Mouse (Mus musculus) myocyte (in vitro differentiated cells): ENCODE data around the gene Hsd17b6. TPM values are rescaled to one million over a fixed set of nuclear protein-coding genes. Genes with fewer than 3 reads are reported as not detected.
"Not testable (repeated sequence)": the region's sequence is repeated elsewhere in the genome, so short reads cannot be mapped to it uniquely, and the experiment has no call there.

ENCODE experiments used
- H3K27me3 ChIP-seq: one replicate; pipeline ENCODE4 v1.6.1; 2011; ENCODE audit not compliant: control insufficient read depth, insufficient read depth, insufficient read length
- H3K36me3 ChIP-seq: one replicate; pipeline ENCODE4 v1.6.1; 2011; ENCODE audit not compliant: control insufficient read depth, insufficient read depth
- H3K4me2 ChIP-seq: one replicate; pipeline ENCODE4 v1.6.1; 2011; ENCODE audit warnings: low read depth, control low read depth
- H3K4me3 ChIP-seq: one replicate; pipeline ENCODE4 v1.5.1; 2011; ENCODE audit warnings: mild to moderate bottlenecking, control low read depth, moderate library complexity
- H3K79me2 ChIP-seq: one replicate; pipeline ENCODE4 v1.6.1; 2011; ENCODE audit not compliant: control insufficient read depth, insufficient read depth
- H3ac ChIP-seq: one replicate; pipeline ENCODE4 v1.6.1; 2011; ENCODE audit not compliant: control insufficient read depth, insufficient read length
- CEBPB ChIP-seq: IDR thresholded peaks from 2 replicates; pipeline ENCODE4 v1.6.1; 2011; ENCODE audit warnings: mild to moderate bottlenecking, moderate library complexity; ENCODE audit not compliant: poor library complexity, insufficient read depth, severe bottlenecking
- E2F4 ChIP-seq: IDR thresholded peaks from one replicate; pipeline ENCODE4 v1.6.1; 2011; ENCODE audit warnings: mild to moderate bottlenecking, control low read depth, moderate library complexity; ENCODE audit not compliant: insufficient read depth
- MAX ChIP-seq: IDR thresholded peaks from one replicate; pipeline ENCODE4 v1.6.1; 2011; ENCODE audit warnings: low read depth, mild to moderate bottlenecking, control low read depth
- MYOD1 ChIP-seq, 3 experiments: IDR thresholded peaks; one replicate each; pipeline ENCODE4 v1.6.1; 2011; ENCODE audit warnings: control low read depth in 2 of 3, low read depth in 2 of 3, mild to moderate bottlenecking in 2 of 3, moderate library complexity in 1 of 3; ENCODE audit not compliant: insufficient read length in 2 of 3, control insufficient read depth in 1 of 3
- MYOG ChIP-seq, 3 experiments: IDR thresholded peaks; one replicate each; pipeline ENCODE4 v1.6.1; 2011; ENCODE audit warnings: control low read depth in 2 of 3, low read depth in 2 of 3, mild to moderate bottlenecking in 2 of 3; ENCODE audit not compliant: insufficient read length in 2 of 3, control insufficient read depth in 1 of 3, insufficient read depth in 1 of 3
- POLR2A ChIP-seq: IDR thresholded peaks from one replicate; pipeline ENCODE4 v1.6.1; 2011; ENCODE audit warnings: low read depth, mild to moderate bottlenecking, control low read depth, moderate library complexity; ENCODE audit not compliant: insufficient read length
- POLR2AphosphoS2 ChIP-seq: IDR thresholded peaks from one replicate; pipeline ENCODE4 v1.6.1; 2011; ENCODE audit warnings: low read depth, control low read depth; ENCODE audit not compliant: insufficient read length
- REST ChIP-seq: IDR thresholded peaks from one replicate; pipeline ENCODE4 v1.6.1; 2011; ENCODE audit warnings: mild to moderate bottlenecking, control low read depth, moderate library complexity; ENCODE audit not compliant: insufficient read depth, insufficient read length
- SRF ChIP-seq: IDR thresholded peaks from one replicate; pipeline ENCODE4 v1.6.1; 2011; ENCODE audit warnings: low read depth; ENCODE audit not compliant: control insufficient read depth, insufficient read length
- TCF12 ChIP-seq: IDR thresholded peaks from one replicate; pipeline ENCODE4 v1.6.1; 2011; ENCODE audit warnings: mild to moderate bottlenecking, control low read depth; ENCODE audit not compliant: poor library complexity, insufficient read depth, severe bottlenecking
- TCF3 ChIP-seq: IDR thresholded peaks from one replicate; pipeline ENCODE4 v1.6.1; 2011; ENCODE audit warnings: low read depth, control low read depth; ENCODE audit not compliant: insufficient read length
- USF1 ChIP-seq: IDR thresholded peaks from one replicate; pipeline ENCODE4 v1.6.1; 2011; ENCODE audit warnings: low read depth, mild to moderate bottlenecking, control low read depth, moderate library complexity
- polyA plus RNA-seq: library from polyadenylated mRNA; unstranded; fragments of >200 nt; fragmentation: generic; extraction: Trizol; gene quantifications from one replicate; pipeline ENCODE4 v1.2.1, GENCODE M21; 2012; ENCODE audit warnings: missing spikeins

The Hsd17b6 gene
- not detected for polyA plus RNA-seq

- Histone ChIP-seq H3ac (no peak within 1 kb of the TSS), H3K79me2 (no peaks in the 10 kb centered on the region), H3K36me3 (no peaks in the 10 kb centered on the region), H3K4me2 (no peak within 1 kb of the TSS), H3K4me3 (no peak within 1 kb of the TSS), H3K27me3 (no peaks in the 10 kb centered on the region)
- no peak for TF ChIP-seq E2F4
- no peak for TF ChIP-seq POLR2AphosphoS2
- TF ChIP-seq CEBPB: no peak
- TF ChIP-seq MAX: no peak
- no peak for TF ChIP-seq POLR2A
- TF ChIP-seq TCF3: no peak
- TF ChIP-seq MYOD1 (IDR thresholded peaks at IDR 0.05; ENCODE audit: control insufficient read depth in 1 of 3, insufficient read length in 2 of 3, low read depth in 2 of 3): no peak
Observed at GRCm38 (mm10) chr10:128007446-128007845, at the start of gene Hsd17b6. Gene Hsd17b6 (minus strand): TSS chr10:128007611.

DNA sequence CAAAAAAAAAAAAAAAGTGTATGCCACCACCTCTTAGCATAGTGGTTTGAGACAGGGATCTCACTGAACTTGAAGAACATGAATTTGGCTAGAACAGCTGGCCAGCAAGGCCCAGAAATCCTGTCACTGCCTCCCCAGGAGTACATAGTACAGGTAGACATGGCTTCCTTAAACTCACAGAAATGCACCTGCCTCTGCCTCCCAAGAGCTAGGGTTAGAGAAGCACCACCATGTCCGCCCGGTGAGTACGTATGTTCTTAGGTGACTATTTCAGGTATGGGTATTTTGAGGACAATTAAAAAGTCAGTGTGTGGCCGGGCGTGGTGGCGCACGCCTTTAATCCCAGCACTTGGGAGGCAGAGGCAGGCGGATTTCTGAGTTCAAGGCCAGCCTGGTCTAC is 45.6 kb upstream of the Hsd17b6 start:
- Histone ChIP-seq H3K36me3 (peaks cover 27% of the 10 kb centered on the region), H3K79me2 (no peaks in the 10 kb centered on the region), H3K4me2 (no peak overlapping the region), H3K27me3 (no peaks in the 10 kb centered on the region), H3K4me3 (no peak overlapping the region), H3ac (no peak overlapping the region)
- TF ChIP-seq POLR2A (no peak), POLR2AphosphoS2 (peak; percentile 64), REST (no peak), CEBPB (no peak), MYOG (IDR thresholded peaks at IDR 0.05; ENCODE audit: control insufficient read depth in 1 of 3, insufficient read depth in 1 of 3, insufficient read length in 2 of 3, low read depth in 2 of 3) (no peak), MAX (no peak), E2F4 (no peak)

GRCm38 (mm10) chr10:128052136-128052535 is 44.7 kb upstream of the Hsd17b6 start:
- H3K36me3 ChIP-seq: peaks cover 33% of the 10 kb centered on the region
- H3K4me2 ChIP-seq, H3K79me2 ChIP-seq, H3ac ChIP-seq, H3K4me3 ChIP-seq, H3K27me3 ChIP-seq: not testable (repeated sequence)

DNA sequence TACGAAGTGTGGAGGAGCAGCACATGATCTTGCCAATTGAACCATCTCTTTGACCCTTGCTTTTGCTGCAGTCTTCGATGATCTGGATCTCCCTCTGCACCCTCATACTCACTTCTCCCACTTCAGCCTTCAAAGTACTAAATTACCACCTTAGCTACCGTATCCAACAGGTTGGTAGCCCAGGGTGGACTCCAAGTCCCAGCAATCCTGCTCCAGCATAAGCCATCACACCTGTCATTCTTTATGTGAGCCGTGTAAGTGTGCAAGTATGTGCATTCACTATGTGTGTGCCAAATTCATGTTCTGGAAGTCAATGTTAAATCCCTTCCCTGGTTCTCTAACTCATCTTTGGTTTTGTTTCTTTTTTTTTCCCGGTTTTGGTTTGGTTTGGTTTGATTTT is 44.2 kb upstream of the Hsd17b6 start:
- Histone ChIP-seq H3K4me2 (no peak overlapping the region), H3K27me3 (no peaks in the 10 kb centered on the region), H3K36me3 (peaks cover 37% of the 10 kb centered on the region), H3K4me3 (no peak overlapping the region), H3ac (no peak overlapping the region), H3K79me2 (no peaks in the 10 kb centered on the region)
- TF ChIP-seq POLR2A (no peak), USF1 (no peak), POLR2AphosphoS2 (peak; percentile 52), MYOG (IDR thresholded peaks at IDR 0.05; ENCODE audit: control insufficient read depth in 1 of 3, insufficient read depth in 1 of 3, insufficient read length in 2 of 3, low read depth in 2 of 3) (no peak)

GRCm38 (mm10) chr10:128050355-128050754 is 42.9 kb upstream of the Hsd17b6 start:
- Histone ChIP-seq H3K27me3 (no peaks in the 10 kb centered on the region), H3K4me2 (no peak overlapping the region), H3K79me2 (peaks cover 11% of the 10 kb centered on the region), H3K4me3 (no peak overlapping the region), H3K36me3 (peaks cover 49% of the 10 kb centered on the region), H3ac (no peak overlapping the region)
- TF ChIP-seq MAX: no peak
- no peak for TF ChIP-seq SRF
- no peak for TF ChIP-seq TCF12
- TF ChIP-seq MYOD1 (IDR thresholded peaks at IDR 0.05; ENCODE audit: control insufficient read depth in 1 of 3, insufficient read length in 2 of 3, low read depth in 2 of 3): no peak
- TF ChIP-seq POLR2AphosphoS2: peak; percentile 6
- no peak for TF ChIP-seq E2F4
- no peak for TF ChIP-seq MYOG (IDR thresholded peaks at IDR 0.05; ENCODE audit: control insufficient read depth in 1 of 3, insufficient read depth in 1 of 3, insufficient read length in 2 of 3, low read depth in 2 of 3)
- no peak for TF ChIP-seq REST

DNA sequence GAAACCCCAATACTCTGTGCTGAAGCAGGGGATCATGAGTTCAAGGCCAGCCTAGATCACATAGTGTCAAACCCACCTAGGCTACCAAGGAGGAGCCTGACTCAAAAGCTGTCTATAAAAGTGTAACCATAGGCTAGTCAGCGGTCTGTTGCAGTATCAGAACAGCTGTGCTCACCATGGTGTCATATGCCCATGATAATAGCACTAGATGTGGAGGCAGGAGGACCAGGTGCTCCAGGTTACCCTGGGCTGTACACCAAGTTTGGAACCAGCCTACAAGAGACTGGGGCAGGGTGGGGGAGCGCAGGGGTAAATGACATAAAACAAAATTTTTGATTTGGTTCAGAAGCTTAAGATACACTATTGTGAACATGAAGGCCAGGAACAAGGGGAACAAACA is 42.3 kb upstream of the Hsd17b6 start:
- Histone ChIP-seq H3K27me3 (no peaks in the 10 kb centered on the region), H3K4me2 (no peak overlapping the region), H3K36me3 (peaks cover 55% of the 10 kb centered on the region), H3K79me2 (peaks cover 17% of the 10 kb centered on the region), H3K4me3 (no peak overlapping the region), H3ac (no peak overlapping the region)
- TF ChIP-seq MYOG (IDR thresholded peaks at IDR 0.05; ENCODE audit: control insufficient read depth in 1 of 3, insufficient read depth in 1 of 3, insufficient read length in 2 of 3, low read depth in 2 of 3): no peak
- no peak for TF ChIP-seq CEBPB
- peak; percentile 78 for TF ChIP-seq POLR2AphosphoS2
